Mouse (Mus musculus) limb, embryonic 11.5 days (tissue): ENCODE results near the gene Abcg3. TPM values are rescaled to one million over a fixed set of nuclear protein-coding genes. Genes with fewer than 3 reads are reported as not detected.
"Not testable (repeated sequence)": the region's sequence is repeated elsewhere in the genome, so short reads cannot be mapped to it uniquely, and the experiment has no call there.

Source experiments
- ATAC-seq: fragments of 200-750 bp; cut with Nextera tagmentation; 2 replicates; pipeline ENCODE4 v1.8.0; 2017; ENCODE audit warnings: low read depth; ENCODE audit not compliant: insufficient number of reproducible peaks, low FRiP score, low TSS enrichment
- DNase-seq: peaks from one replicate; pipeline ENCODE4 v3.0.0-alpha.2; 2015; ENCODE audit warnings: low spot score
- H3K27ac ChIP-seq: fragments of 300-500 bp; sonication (generic); replicated peaks from 2 replicates; pipeline ENCODE4 v1.5.1; 2014; ENCODE audit warnings: low read depth, mild to moderate bottlenecking, low read length
- H3K27me3 ChIP-seq: fragments of 300-500 bp; sonication (generic); 2 replicates; pipeline ENCODE4 v1.6.1; 2014; ENCODE audit warnings: mild to moderate bottlenecking, low read length, mixed read lengths; ENCODE audit not compliant: control insufficient read depth, insufficient read depth
- H3K36me3 ChIP-seq: fragments of 300-500 bp; sonication (generic); 2 replicates; pipeline ENCODE4 v1.6.1; 2014; ENCODE audit warnings: mild to moderate bottlenecking, low read length, moderate library complexity, mixed read lengths; ENCODE audit not compliant: control insufficient read depth, insufficient read depth
- H3K4me1 ChIP-seq: fragments of 300-500 bp; sonication (generic); 2 replicates; pipeline ENCODE4 v1.6.1; 2014; ENCODE audit warnings: low read length, mixed read lengths; ENCODE audit not compliant: control insufficient read depth, insufficient read depth
- H3K4me2 ChIP-seq: fragments of 300-500 bp; sonication (generic); 2 replicates; pipeline ENCODE4 v1.6.1; 2014; ENCODE audit warnings: low read depth, mild to moderate bottlenecking, moderate library complexity; ENCODE audit not compliant: severe bottlenecking
- H3K4me3 ChIP-seq: fragments of 300-500 bp; sonication (generic); 2 replicates; pipeline ENCODE4 v1.5.1; 2014; ENCODE audit warnings: low read depth, low read length
- H3K9ac ChIP-seq: fragments of 300-500 bp; sonication (generic); 2 replicates; pipeline ENCODE4 v1.6.1; 2014; ENCODE audit warnings: mild to moderate bottlenecking, low read length
- H3K9me3 ChIP-seq: fragments of 300-500 bp; sonication (generic); 2 replicates; pipeline ENCODE4 v1.6.1; 2016; ENCODE audit warnings: low read length; ENCODE audit not compliant: control insufficient read depth
- WGBS: fragments of 180-500 bp; shearing (Covaris S2); extraction: QIAGEN DNeasy Blood & Tissue Kit; methylation state at CpG from one replicate; pipeline ENCODE4 v1.1.7; 2014; 5-methylcytosine and 5-hydroxymethylcytosine counted together
- polyA plus RNA-seq: library from polyadenylated mRNA; unstranded; fragments of >200 nt; fragmentation: Nextera tagmentation; extraction: Ambion mirVana; gene quantifications from 2 replicates; pipeline ENCODE4 v1.2.1, GENCODE M21; 2014

The Abcg3 gene
- polyA plus RNA-seq, 1 experiment from 2014 or later, result 0.12 TPM

DNA sequence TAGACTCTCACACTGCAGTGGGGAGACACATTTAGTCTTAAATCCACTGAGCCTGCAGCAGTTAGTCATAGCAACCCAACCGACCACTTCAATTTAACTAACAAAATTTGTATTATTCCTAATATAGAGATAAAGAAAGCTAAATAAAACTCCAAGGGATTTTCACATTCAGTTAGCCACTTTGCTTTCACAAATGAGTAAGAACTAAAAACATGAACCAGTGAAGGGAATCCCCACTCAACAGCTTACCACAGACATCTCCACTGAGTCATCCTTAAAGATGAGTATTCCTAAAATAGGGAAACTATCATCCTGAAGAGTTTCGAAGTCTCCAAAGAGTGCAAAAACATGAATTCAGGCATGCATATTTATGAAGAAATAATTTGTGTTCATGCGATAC is 27.3 kb downstream of the Abcg3 start:
- Histone ChIP-seq H3K9me3 (no peaks in the 10 kb centered on the region), H3K27ac (no peak overlapping the region), H3K4me1 (no peaks in the 10 kb centered on the region), H3K4me3 (no peak overlapping the region), H3K36me3 (no peaks in the 10 kb centered on the region), H3K4me2 (no peak overlapping the region), H3K27me3 (no peaks in the 10 kb centered on the region), H3K9ac (no peak overlapping the region)
- no peak for DNase-seq
- 90% methylated on average over 3 of the region's 3 CpGs for WGBS
- no peak for ATAC-seq

DNA sequence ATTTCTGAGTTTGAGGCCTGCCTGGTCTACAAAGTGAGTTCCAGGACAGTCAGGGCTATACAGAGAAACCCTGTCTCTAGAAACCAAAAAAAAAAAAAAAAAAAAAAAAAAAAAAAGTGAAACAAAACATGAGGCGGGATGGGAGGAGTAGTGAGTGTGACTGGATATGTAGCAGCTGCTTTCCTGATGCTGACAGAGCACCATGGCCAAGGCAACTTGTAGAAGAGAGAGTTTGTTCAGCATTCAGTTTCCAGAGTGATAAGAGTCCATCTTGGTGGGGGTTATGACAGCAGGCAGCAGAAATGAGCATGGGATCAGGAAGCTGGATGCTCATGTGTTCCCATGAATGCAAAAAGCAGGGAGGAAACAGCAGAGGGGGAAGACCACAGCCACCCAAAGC is 35.6 kb downstream of the Abcg3 start:
- 92% methylated on average over 1 of the region's 1 CpGs for WGBS

DNA sequence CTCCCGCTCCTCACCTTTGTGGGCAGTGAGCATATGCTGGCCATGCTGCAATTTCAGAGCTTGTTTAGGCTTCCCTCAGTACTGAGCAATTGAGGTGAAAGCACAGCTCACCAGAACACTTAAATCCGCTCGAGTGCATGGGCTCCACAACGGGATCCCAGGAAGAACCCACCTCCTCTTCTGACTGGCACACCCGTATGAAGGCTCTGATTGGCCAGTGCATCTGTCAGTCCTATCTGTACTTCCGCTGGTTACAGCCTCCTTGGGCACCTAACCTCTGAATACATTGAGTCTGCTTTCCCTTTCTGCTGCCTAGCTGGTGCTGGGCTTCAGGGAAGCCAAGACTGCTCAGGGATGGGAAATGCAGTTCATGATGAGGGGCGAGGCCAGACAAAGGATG is 48.4 kb downstream of the Abcg3 start:
- Histone ChIP-seq H3K36me3 (no peaks in the 10 kb centered on the region), H3K4me1 (no peaks in the 10 kb centered on the region), H3K27ac (no peak overlapping the region), H3K4me3 (no peak overlapping the region), H3K4me2 (no peak overlapping the region), H3K9me3 (no peaks in the 10 kb centered on the region), H3K9ac (no peak overlapping the region), H3K27me3 (no peaks in the 10 kb centered on the region)
- DNase-seq (no peak), ATAC-seq (no peak)
- 85% methylated on average over 7 of the region's 7 CpGs for WGBS

More for the DNA sequence above, 35.6 kb downstream of the Abcg3 start:
- H3K9ac ChIP-seq, result no peak overlapping the region
- H3K4me3 ChIP-seq, result no peak overlapping the region
- H3K27ac ChIP-seq, result no peak overlapping the region
- H3K36me3 ChIP-seq, result no peaks in the 10 kb centered on the region
- DNase-seq (no peak), ATAC-seq (no peak)
- no peaks in the 10 kb centered on the region for H3K4me1 ChIP-seq
- H3K9me3 ChIP-seq, result no peaks in the 10 kb centered on the region
- H3K27me3 ChIP-seq, result no peaks in the 10 kb centered on the region
- H3K4me2 ChIP-seq, result no peak overlapping the region

DNA sequence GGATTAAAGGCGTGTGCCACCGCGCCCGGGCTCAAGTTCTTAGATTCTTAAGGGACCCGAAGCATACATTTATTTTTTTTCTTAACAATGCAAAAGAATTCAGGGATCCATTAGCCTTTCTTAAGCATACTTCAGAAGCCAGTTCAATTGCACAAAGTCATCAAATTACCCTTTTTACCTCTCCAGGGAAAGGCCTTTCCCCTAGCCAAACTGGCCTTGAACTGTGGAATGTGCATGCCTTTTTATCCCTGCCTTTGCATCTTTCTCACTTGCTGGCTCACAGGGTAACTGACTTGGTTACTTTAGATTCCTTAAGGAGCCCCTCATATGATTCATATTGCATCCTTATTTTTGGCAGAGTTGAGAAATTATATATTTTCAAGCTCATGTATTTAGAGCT is 76.0 kb downstream of the Abcg3 start:
- not testable (repeated sequence) for ATAC-seq, H3K4me1 ChIP-seq, H3K27me3 ChIP-seq, H3K4me3 ChIP-seq, H3K4me2 ChIP-seq, H3K9me3 ChIP-seq, H3K27ac ChIP-seq, H3K9ac ChIP-seq, H3K36me3 ChIP-seq, DNase-seq
- 90% methylated on average over 5 of the region's 5 CpGs for WGBS

Other genes starting within 250 kb of the Abcg3 start
- 3.3 and 5.0 TPM in 2 replicates for gene Zfp951, start 122.6 kb downstream of the Abcg3 start, polyA plus RNA-seq
- gene Gbp9, start 156.8 kb upstream of the Abcg3 start, polyA plus RNA-seq, result 1.7 and 2.1 TPM in 2 replicates
- gene Gbp8, start 156.8 kb upstream of the Abcg3 start, polyA plus RNA-seq, result not detected in 2 replicates
- gene Gbp4, start 156.9 kb upstream of the Abcg3 start, polyA plus RNA-seq, result 0.10 and 0.21 TPM in 2 replicates